Mouse (Mus musculus) olfactory bulb, adult 2 months (tissue): ENCODE measurements around the gene Gimap8. TPM values are rescaled to one million over a fixed set of nuclear protein-coding genes. Genes with fewer than 3 reads are reported as not detected.

Source experiments
- H3K27ac ChIP-seq: fragments of 200-500 bp; 2 replicates; pipeline ENCODE4 v1.5.1; 2012; ENCODE audit warnings: low read depth, low read length; ENCODE audit not compliant: insufficient read depth
- H3K4me1 ChIP-seq: fragments of 200-500 bp; 2 replicates; pipeline ENCODE4 v1.6.1; 2012; ENCODE audit warnings: low read length; ENCODE audit not compliant: control insufficient read depth, insufficient read depth
- H3K4me3 ChIP-seq: fragments of 200-500 bp; 2 replicates; pipeline ENCODE4 v1.5.1; 2012; ENCODE audit warnings: mild to moderate bottlenecking, low read depth, low read length, moderate library complexity; ENCODE audit not compliant: insufficient read depth
- CTCF ChIP-seq: fragments of 200-500 bp; IDR thresholded peaks from 2 replicates; pipeline ENCODE4 v1.5.1; 2012; ENCODE audit warnings: low read depth, mild to moderate bottlenecking, low read length, moderate library complexity; ENCODE audit not compliant: insufficient read depth
- POLR2A ChIP-seq: fragments of 200-500 bp; IDR thresholded peaks from 2 replicates; pipeline ENCODE4 v1.6.1; 2012; ENCODE audit warnings: mild to moderate bottlenecking, low read depth, low read length, moderate library complexity; ENCODE audit not compliant: insufficient read depth
- WGBS: fragments of 180-500 bp; shearing (Covaris S2); methylation state at CpG from one replicate; pipeline ENCODE4 v1.1.7; 2018; 5-methylcytosine and 5-hydroxymethylcytosine counted together
- polyA plus RNA-seq: library from polyadenylated mRNA; stranded (reverse); fragments of >200 nt; gene quantifications from 2 replicates; pipeline ENCODE4 v1.2.4, GENCODE M21; 2012; ENCODE audit warnings: low replicate concordance; ENCODE audit not compliant: missing spikeins, insufficient read depth, insufficient read length

Gene Gimap8
- not detected in 2 replicates for polyA plus RNA-seq

DNA sequence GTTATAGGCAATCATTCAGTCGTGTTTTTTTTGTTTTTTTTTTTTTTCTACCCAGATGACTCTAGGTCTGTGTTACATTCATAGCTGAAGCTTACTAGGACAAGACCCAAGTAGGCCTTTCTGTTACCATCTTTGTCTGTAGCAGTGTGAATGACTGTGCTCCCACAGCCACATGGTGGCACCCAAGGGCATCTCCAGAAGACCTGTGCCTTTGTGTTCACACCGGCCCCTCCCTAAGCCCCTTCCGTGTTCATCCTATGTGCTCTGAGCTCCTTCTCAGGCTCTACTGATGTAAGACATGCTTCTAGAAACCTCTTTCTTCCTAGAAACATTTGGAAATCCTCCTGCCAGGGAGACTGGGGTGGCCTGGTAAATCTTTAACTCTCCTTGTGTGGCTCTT lies at the start of gene Gimap8:
Gene Gimap8, plus strand, starts transcription at position 240 of the 400 bp plus-strand sequence.
- TF ChIP-seq CTCF (no peak), POLR2A (no peak)
- 28% methylated on average over 3 of the region's 3 CpGs for WGBS

DNA sequence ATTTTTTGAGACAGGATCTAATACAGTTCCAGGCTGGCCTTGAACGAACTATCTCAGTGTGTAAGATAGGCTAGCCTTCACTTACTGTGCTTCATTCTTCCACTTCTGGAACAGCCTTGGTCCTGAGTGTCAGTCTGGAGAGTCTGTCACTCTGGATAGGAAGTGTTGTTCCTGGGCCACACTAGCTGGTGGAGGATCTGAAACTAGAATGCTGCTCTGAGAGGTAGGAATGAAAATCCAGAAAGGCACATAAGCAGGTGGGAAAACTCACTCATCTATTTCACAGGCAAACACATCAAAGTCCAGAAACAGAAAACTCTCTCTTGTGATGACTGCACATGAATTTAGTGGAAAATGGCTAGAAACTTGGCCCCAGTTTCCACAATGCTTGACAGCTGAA lies 46.4 kb upstream of the Gimap8 start:
- H3K27ac ChIP-seq, result peak overlapping the region; percentile 91; the same call in 1 of the 2 replicates
- peaks cover 26% of the 10 kb centered on the region for H3K4me1 ChIP-seq
- H3K4me3 ChIP-seq, result no peak overlapping the region
- no peak for TF ChIP-seq POLR2A
- no peak for TF ChIP-seq CTCF
- WGBS, result 85% methylated on average over 1 of the region's 1 CpGs

More for the DNA sequence above, at the start of gene Gimap8:
- Histone ChIP-seq H3K4me3 (no peak within 1 kb of the TSS), H3K27ac (no peak within 1 kb of the TSS), H3K4me1 (0 out of 2 replicates have a peak, but pooled peaks cover 4% of the 10 kb centered on the region)

DNA sequence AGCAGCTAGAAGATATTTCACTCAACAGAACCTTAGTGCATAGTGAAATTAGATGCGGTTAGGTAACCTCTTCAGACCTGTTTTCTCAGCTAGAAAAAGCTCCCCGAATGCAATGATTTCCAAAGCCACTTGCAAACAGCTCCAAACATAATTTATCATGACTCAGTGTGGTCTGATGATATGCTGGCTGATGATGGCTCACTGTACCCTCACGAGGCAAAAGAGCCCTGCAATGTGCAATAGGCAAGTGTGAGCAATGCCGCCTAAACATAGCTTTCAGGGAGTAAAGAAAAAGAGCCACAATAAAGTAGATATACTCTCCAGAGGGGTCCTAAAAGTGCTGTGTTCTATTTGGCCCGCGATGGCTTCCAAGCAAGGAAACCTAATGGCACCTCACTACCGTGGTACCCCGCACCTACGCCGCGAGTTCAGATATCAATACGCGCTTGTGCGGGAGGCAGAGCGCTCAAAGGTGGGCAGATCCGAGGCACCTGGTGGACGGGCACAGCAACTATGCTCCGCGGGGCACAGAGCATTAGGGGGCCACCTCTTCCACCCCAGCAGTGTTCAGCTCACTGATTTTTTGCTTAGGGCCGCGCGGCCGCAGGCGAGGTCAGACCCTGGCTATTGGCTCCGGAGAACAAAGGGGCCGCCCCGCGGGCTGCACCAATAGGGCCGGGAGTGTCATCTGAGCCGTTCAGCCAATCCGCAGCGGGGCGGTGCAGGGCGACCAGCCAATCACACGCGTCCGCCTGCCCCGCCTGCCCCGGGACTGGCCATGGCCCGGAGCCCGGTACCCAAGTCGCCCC lies 45.6 kb upstream of the Gimap8 start, which contains the start of gene Zfp775:
Gene Zfp775, plus strand, starts transcription at position 793 of the 809 bp plus-strand sequence.
- WGBS, result 2% methylated on average over 42 of the region's 42 CpGs

DNA sequence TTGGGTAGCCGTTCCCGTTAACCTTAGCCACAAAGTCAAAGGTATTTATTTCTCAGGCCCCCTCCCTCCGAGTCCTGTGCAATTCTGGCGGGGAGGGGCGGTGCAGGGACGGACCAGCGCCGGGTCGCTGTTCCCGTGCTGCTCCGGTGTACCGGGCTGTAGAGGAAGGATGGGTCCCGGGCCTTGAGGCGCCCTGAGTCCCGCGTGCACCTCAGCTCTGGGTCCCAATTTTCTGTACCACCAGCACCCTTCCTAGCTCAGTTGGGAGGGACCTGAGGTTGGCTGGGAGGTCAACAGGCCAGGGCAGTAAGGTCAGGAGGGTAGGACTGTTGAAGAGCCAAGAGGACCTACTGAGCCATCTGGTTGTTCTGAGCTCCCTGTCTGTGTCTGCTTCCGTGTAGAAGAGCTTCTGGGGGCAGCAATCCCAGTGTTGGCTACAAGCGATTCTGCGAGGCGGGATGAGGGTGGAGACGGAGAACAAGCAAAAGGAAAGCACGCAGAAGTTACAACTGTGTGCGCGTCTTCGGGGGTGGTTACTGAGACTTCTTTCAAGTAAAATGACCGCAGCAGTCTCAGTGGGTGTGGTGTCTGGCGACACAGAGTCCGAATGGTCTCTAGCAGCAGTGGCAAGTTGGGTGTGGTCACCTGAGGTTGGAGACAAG lies 44.8 kb upstream of the Gimap8 start:
- H3K4me1 ChIP-seq, result peaks cover 15% of the 10 kb centered on the region
- under 1% methylated on average over 28 of the region's 28 CpGs for WGBS
- H3K27ac ChIP-seq, result peak overlapping the region; percentile 82

More for the DNA sequence above, 45.6 kb upstream of the Gimap8 start, which contains the start of gene Zfp775:
- peak within 1 kb of the TSS; percentile 88 for H3K4me3 ChIP-seq
- H3K4me1 ChIP-seq, result peaks cover 21% of the 10 kb centered on the region
- TF ChIP-seq CTCF, result no peak
- TF ChIP-seq POLR2A, result peak; percentile 61; the same call in 1 of the 2 replicates
- peak within 1 kb of the TSS; percentile 91 for H3K27ac ChIP-seq

DNA sequence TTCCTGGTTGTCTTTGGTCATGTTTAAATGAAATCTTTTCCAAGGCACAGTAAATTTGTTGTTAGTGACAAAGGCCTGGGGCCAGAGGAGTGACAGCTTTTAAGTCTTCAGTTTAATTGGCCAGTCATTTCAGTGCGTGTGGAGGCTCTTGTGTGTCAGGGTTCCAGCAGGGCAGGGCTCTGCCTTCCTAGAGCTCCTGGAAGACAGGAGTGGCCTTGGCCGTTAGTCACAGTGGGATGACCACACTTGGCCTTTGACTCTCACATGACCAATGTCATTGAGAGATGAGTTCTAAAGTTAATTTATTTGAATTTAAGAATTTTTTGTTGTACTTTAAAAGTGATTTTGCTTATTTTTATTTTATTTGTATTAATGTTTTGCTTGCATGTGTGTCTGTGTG lies 38.9 kb upstream of the Gimap8 start:
- no peak overlapping the region for H3K4me3 ChIP-seq
- no peak for TF ChIP-seq CTCF
- no peak for TF ChIP-seq POLR2A
- H3K4me1 ChIP-seq, result no peaks in the 10 kb centered on the region
- WGBS, result 70% methylated on average over 2 of the region's 2 CpGs
- no peak overlapping the region for H3K27ac ChIP-seq

More for the DNA sequence above, 44.8 kb upstream of the Gimap8 start:
- peak overlapping the region; percentile 88 for H3K4me3 ChIP-seq
- TF ChIP-seq CTCF (no peak), POLR2A (no peak)

DNA sequence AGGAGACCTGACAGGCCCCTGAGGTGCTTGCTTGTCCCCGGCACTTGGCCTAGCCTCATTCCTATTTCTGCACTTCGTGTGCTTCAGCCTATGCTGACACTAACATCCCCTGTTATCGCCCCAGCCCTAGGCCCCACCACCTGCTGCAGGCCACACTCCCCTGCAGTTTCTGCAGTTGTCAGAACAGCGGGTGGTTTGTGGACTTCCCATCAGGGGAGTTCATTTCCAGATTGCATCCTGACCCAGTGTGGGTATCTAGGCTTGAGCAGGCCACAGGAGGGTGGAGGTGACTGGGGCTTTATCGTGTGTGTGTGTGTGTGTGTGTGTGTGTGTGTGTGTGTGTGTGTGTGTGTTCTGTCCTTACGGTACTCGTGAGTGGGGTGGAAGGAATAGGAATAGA lies 37.5 kb upstream of the Gimap8 start:
- TF ChIP-seq POLR2A (no peak), CTCF (no peak)
- 71% methylated on average over 7 of the region's 7 CpGs for WGBS
- Histone ChIP-seq H3K4me1 (no peaks in the 10 kb centered on the region), H3K4me3 (no peak overlapping the region), H3K27ac (no peak overlapping the region)

DNA sequence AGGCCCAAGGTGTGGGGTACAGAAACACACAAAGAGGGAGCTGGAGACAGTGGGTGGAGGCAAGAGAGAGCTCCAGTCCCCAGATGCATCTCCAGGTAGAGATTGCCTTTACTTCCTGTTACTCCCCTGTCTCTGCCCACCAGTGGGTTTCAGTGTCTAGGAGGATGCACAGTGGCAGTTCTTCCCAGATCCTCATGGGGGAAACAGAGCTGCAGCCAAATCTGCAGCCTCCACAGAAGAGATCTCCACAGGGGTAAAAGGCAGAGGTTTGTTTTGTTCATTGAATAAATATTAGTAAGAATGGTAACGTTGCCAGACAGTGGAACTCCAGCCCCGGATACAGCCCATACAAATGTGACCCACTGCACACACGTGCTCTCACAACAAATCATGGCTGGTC lies 36.4 kb upstream of the Gimap8 start:
- Histone ChIP-seq H3K4me3 (no peak overlapping the region), H3K27ac (no peak overlapping the region), H3K4me1 (no peaks in the 10 kb centered on the region)
- TF ChIP-seq POLR2A, result no peak
- no peak for TF ChIP-seq CTCF
- WGBS, result 43% methylated on average over 3 of the region's 3 CpGs

DNA sequence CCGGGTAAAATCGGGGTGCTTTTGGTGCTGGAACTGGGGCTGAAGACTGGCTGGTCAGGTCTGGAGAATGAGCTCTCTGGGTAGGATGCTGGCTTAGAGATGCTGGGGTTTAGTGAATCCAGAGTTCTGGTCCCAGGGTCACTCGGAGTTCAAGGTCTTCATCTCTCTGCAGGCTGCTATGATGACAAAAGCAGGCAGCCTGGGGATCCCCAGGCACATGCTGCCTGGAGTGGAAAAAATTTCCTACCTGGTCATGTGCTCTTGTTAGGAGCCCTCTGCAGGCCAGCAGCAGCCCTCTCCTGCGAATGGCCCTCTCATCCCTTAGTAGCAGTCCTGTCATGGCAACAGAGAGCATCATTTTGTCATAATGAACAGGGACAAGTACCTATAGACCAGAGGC lies 33.6 kb upstream of the Gimap8 start:
- WGBS, result 92% methylated on average over 4 of the region's 4 CpGs
- Histone ChIP-seq H3K27ac (no peak overlapping the region), H3K4me3 (no peak overlapping the region), H3K4me1 (no peaks in the 10 kb centered on the region)
- TF ChIP-seq CTCF (no peak), POLR2A (no peak)

DNA sequence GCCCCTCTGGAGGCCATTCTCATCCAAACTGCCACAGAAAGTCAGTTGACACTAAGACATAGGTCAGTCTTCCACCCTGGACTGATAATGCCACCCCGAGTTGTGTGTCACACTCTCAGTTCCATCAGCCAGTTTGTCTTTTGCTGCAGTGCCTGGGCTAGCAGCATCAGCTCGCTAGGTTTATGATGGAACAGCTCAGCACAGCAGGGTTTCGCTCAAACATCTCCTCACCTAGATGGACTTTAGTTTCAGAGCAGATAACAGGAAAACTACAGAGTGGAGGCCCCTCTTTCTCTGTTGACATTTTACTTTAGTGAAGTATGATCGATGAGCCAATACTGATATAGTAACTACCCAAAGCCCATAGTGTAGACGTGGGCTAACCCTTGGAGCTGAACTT lies 32.3 kb upstream of the Gimap8 start:
- H3K4me3 ChIP-seq, result no peak overlapping the region
- TF ChIP-seq POLR2A (no peak), CTCF (no peak)
- H3K4me1 ChIP-seq, result no peaks in the 10 kb centered on the region
- H3K27ac ChIP-seq, result no peak overlapping the region
- WGBS, result 95% methylated on average over 5 of the region's 5 CpGs
